Mouse (Mus musculus) kidney, embryonic 16.5 days (tissue): ENCODE data around the gene Arhgef19. TPM values are rescaled to one million over a fixed set of nuclear protein-coding genes. Genes with fewer than 3 reads are reported as not detected.

ENCODE experiments used
- ATAC-seq: fragments of 200-750 bp; cut with Nextera tagmentation; 2 replicates; pipeline ENCODE4 v1.8.0; 2017; ENCODE audit warnings: moderate TSS enrichment; ENCODE audit not compliant: low FRiP score, low TSS enrichment
- H3K27ac ChIP-seq: fragments of 300-500 bp; sonication (generic); 2 replicates; pipeline ENCODE4 v1.5.1; 2014; ENCODE audit warnings: low read length
- H3K27me3 ChIP-seq: fragments of 300-500 bp; sonication (generic); 2 replicates; pipeline ENCODE4 v1.6.1; 2014; ENCODE audit warnings: low read length, control low read depth, mixed read lengths; ENCODE audit not compliant: insufficient read depth
- H3K36me3 ChIP-seq: fragments of 300-500 bp; sonication (generic); 2 replicates; pipeline ENCODE4 v1.6.1; 2014; ENCODE audit warnings: low read length, control low read depth, mixed read lengths; ENCODE audit not compliant: insufficient read depth
- H3K4me1 ChIP-seq: fragments of 300-500 bp; sonication (generic); 2 replicates; pipeline ENCODE4 v1.6.1; 2014; ENCODE audit warnings: low read length, control low read depth, mixed read lengths; ENCODE audit not compliant: insufficient read depth
- H3K4me2 ChIP-seq: fragments of 300-500 bp; sonication (generic); replicated peaks from 2 replicates; pipeline ENCODE4 v1.6.1; 2014; ENCODE audit warnings: low read depth, low read length
- H3K4me3 ChIP-seq: fragments of 300-500 bp; sonication (generic); 2 replicates; pipeline ENCODE4 v1.5.1; 2014; ENCODE audit warnings: mild to moderate bottlenecking, low read length
- H3K9ac ChIP-seq: fragments of 300-500 bp; sonication (generic); replicated peaks from 2 replicates; pipeline ENCODE4 v1.6.1; 2014; ENCODE audit warnings: low read length
- H3K9me3 ChIP-seq: fragments of 300-500 bp; sonication (generic); 2 replicates; pipeline ENCODE4 v1.6.1; 2016; ENCODE audit warnings: low read length, control low read depth
- whole genome bisulfite sequencing: fragments of 180-500 bp; shearing (Covaris S2); extraction: QIAGEN DNeasy Blood & Tissue Kit; methylation state at CpG from one replicate; pipeline ENCODE4 v1.1.7; 2014; 5-methylcytosine and 5-hydroxymethylcytosine counted together
- polyA plus RNA-seq: library from polyadenylated mRNA; unstranded; fragments of >200 nt; fragmentation: Nextera tagmentation; extraction: Ambion mirVana; gene quantifications from 2 replicates; pipeline ENCODE4 v1.2.1, GENCODE M21; 2015

The Arhgef19 gene
- polyA plus RNA-seq, 1 experiment from 2014 or later: 9.6 TPM

GRCm38 (mm10) chr4:141244401-141244800, 5.1 kb downstream of the Arhgef19 start:
- ATAC-seq: no peak
- H3K4me3 ChIP-seq: peak overlapping the region; percentile 6; the same call in 1 of the 2 replicates
- H3K4me2 ChIP-seq: peak overlapping the region; percentile 47
- H3K9me3 ChIP-seq: no peaks in the 10 kb centered on the region
- H3K27me3 ChIP-seq: peaks cover 62% of the 10 kb centered on the region
- H3K4me1 ChIP-seq: peaks cover 77% of the 10 kb centered on the region
- peak overlapping the region; percentile 72 for H3K27ac ChIP-seq
- 62% methylated on average over 5 of the region's 5 CpGs for whole genome bisulfite sequencing
- H3K9ac ChIP-seq: peak overlapping the region; percentile 44
- no peaks in the 10 kb centered on the region for H3K36me3 ChIP-seq

GRCm38 (mm10) chr4:141244931-141245425, 5.7 kb downstream of the Arhgef19 start:
- Histone ChIP-seq H3K36me3 (no peaks in the 10 kb centered on the region), H3K27ac (peak overlapping the region; percentile 72), H3K27me3 (peaks cover 63% of the 10 kb centered on the region), H3K4me3 (peak overlapping the region; percentile 6), H3K9ac (peak overlapping the region; percentile 44), H3K9me3 (no peaks in the 10 kb centered on the region), H3K4me2 (peak overlapping the region; percentile 47), H3K4me1 (peaks cover 73% of the 10 kb centered on the region)
- WGBS: 28% methylated on average over 9 of the region's 9 CpGs
- no peak for ATAC-seq

- H3K36me3 ChIP-seq: no peaks in the 10 kb centered on the region
- peak overlapping the region; percentile 49; the same call in 1 of the 2 replicates for H3K9ac ChIP-seq
- H3K4me1 ChIP-seq: peaks cover 59% of the 10 kb centered on the region
- no peaks in the 10 kb centered on the region for H3K9me3 ChIP-seq
- peak overlapping the region; percentile 66 for H3K4me2 ChIP-seq
- ATAC-seq: no peak
- H3K27ac ChIP-seq: no peak overlapping the region
- peak overlapping the region; percentile 50 for H3K4me3 ChIP-seq
- H3K27me3 ChIP-seq: peaks cover 60% of the 10 kb centered on the region
- WGBS: 25% methylated on average over 24 of the region's 24 CpGs
Observed at GRCm38 (mm10) chr4:141246089-141246997, 7.0 kb downstream of the Arhgef19 start.

- no peaks in the 10 kb centered on the region for H3K36me3 ChIP-seq
- 7% methylated on average over 17 of the region's 17 CpGs for WGBS
- no peak for ATAC-seq
- no peak overlapping the region for H3K27ac ChIP-seq
- peak overlapping the region; percentile 66 for H3K4me2 ChIP-seq
- H3K4me3 ChIP-seq: peak overlapping the region; percentile 50
- peaks cover 58% of the 10 kb centered on the region for H3K4me1 ChIP-seq
- no peaks in the 10 kb centered on the region for H3K9me3 ChIP-seq
- peaks cover 53% of the 10 kb centered on the region for H3K27me3 ChIP-seq
- H3K9ac ChIP-seq: peak overlapping the region; percentile 49
Observed at GRCm38 (mm10) chr4:141246998-141247350, 7.7 kb downstream of the Arhgef19 start.

GRCm38 (mm10) chr4:141247776-141248613, 8.7 kb downstream of the Arhgef19 start:
- no peaks in the 10 kb centered on the region for H3K36me3 ChIP-seq
- H3K9me3 ChIP-seq: no peaks in the 10 kb centered on the region
- peaks cover 47% of the 10 kb centered on the region for H3K4me1 ChIP-seq
- no peak overlapping the region for H3K27ac ChIP-seq
- peak; percentile 67 for ATAC-seq
- peaks cover 45% of the 10 kb centered on the region for H3K27me3 ChIP-seq
- H3K9ac ChIP-seq: peak overlapping the region; percentile 49
- WGBS: under 1% methylated on average over 47 of the region's 60 CpGs
- peak overlapping the region; percentile 66 for H3K4me2 ChIP-seq
- peak overlapping the region; percentile 50 for H3K4me3 ChIP-seq

GRCm38 (mm10) chr4:141248614-141248978, 9.3 kb downstream of the Arhgef19 start:
- peaks cover 45% of the 10 kb centered on the region for H3K4me1 ChIP-seq
- peak overlapping the region; percentile 66 for H3K4me2 ChIP-seq
- H3K9ac ChIP-seq: no peak overlapping the region
- ATAC-seq: peak; percentile 33
- peaks cover 45% of the 10 kb centered on the region for H3K27me3 ChIP-seq
- H3K36me3 ChIP-seq: no peaks in the 10 kb centered on the region
- WGBS: 8% methylated on average over 11 of the region's 11 CpGs
- H3K9me3 ChIP-seq: no peaks in the 10 kb centered on the region
- H3K27ac ChIP-seq: no peak overlapping the region
- H3K4me3 ChIP-seq: peak overlapping the region; percentile 50

- WGBS: 70% methylated on average over 11 of the region's 11 CpGs
- H3K27ac ChIP-seq: no peak overlapping the region
Observed at GRCm38 (mm10) chr4:141249383-141249782, 10.1 kb downstream of the Arhgef19 start.

GRCm38 (mm10) chr4:141251071-141251470, 11.8 kb downstream of the Arhgef19 start:
- Histone ChIP-seq H3K27ac (no peak overlapping the region), H3K4me3 (no peak overlapping the region), H3K27me3 (peaks cover 34% of the 10 kb centered on the region), H3K4me1 (peaks cover 30% of the 10 kb centered on the region), H3K9ac (no peak overlapping the region), H3K9me3 (no peaks in the 10 kb centered on the region), H3K4me2 (no peak overlapping the region), H3K36me3 (no peaks in the 10 kb centered on the region)
- WGBS: 78% methylated on average over 8 of the region's 8 CpGs
- ATAC-seq: no peak

More at GRCm38 (mm10) chr4:141249383-141249782, 10.1 kb downstream of the Arhgef19 start:
- Histone ChIP-seq H3K36me3 (no peaks in the 10 kb centered on the region), H3K9ac (no peak overlapping the region), H3K9me3 (no peaks in the 10 kb centered on the region), H3K4me3 (no peak overlapping the region), H3K4me2 (no peak overlapping the region), H3K27me3 (peaks cover 45% of the 10 kb centered on the region), H3K4me1 (peaks cover 39% of the 10 kb centered on the region)
- ATAC-seq: no peak

- ATAC-seq: no peak
Observed at GRCm38 (mm10) chr4:141252641-141253040, 13.3 kb downstream of the Arhgef19 start.

More at GRCm38 (mm10) chr4:141252641-141253040, 13.3 kb downstream of the Arhgef19 start:
- Histone ChIP-seq H3K9ac (no peak overlapping the region), H3K4me1 (peaks cover 14% of the 10 kb centered on the region), H3K27me3 (peaks cover 19% of the 10 kb centered on the region), H3K27ac (no peak overlapping the region), H3K4me2 (no peak overlapping the region), H3K36me3 (0 out of 2 replicates have a peak, but pooled peaks cover 4% of the 10 kb centered on the region), H3K4me3 (no peak overlapping the region), H3K9me3 (peaks cover 4% of the 10 kb centered on the region)
- 75% methylated on average over 2 of the region's 2 CpGs for WGBS
